Mouse (Mus musculus) heart, embryonic 15.5 days (tissue): ENCODE measurements around the gene Fam53b. TPM values are rescaled to one million over a fixed set of nuclear protein-coding genes. Genes with fewer than 3 reads are reported as not detected.

ENCODE experiments used
- ATAC-seq: fragments of 200-750 bp; cut with Nextera tagmentation; replicated peaks from 2 replicates; pipeline ENCODE4 v1.8.0; 2017; ENCODE audit warnings: low read depth, moderate TSS enrichment; ENCODE audit not compliant: insufficient number of reproducible peaks, insufficient read depth, low FRiP score
- H3K27ac ChIP-seq: fragments of 300-500 bp; sonication (generic); 2 replicates; pipeline ENCODE4 v1.5.1; 2015; ENCODE audit warnings: mild to moderate bottlenecking, inconsistent platforms
- H3K27me3 ChIP-seq: fragments of 300-500 bp; sonication (generic); 2 replicates; pipeline ENCODE4 v1.6.1; 2015; ENCODE audit warnings: inconsistent platforms
- H3K36me3 ChIP-seq: fragments of 300-500 bp; sonication (generic); 2 replicates; pipeline ENCODE4 v1.6.1; 2015; ENCODE audit warnings: mild to moderate bottlenecking, inconsistent platforms
- H3K4me1 ChIP-seq: fragments of 300-500 bp; sonication (generic); replicated peaks from 2 replicates; pipeline ENCODE4 v1.6.1; 2015; ENCODE audit warnings: inconsistent platforms
- H3K4me2 ChIP-seq: fragments of 300-500 bp; sonication (generic); 2 replicates; pipeline ENCODE4 v1.6.1; 2015; ENCODE audit warnings: inconsistent platforms, mild to moderate bottlenecking, moderate library complexity
- H3K4me3 ChIP-seq: fragments of 300-500 bp; sonication (generic); 2 replicates; pipeline ENCODE4 v1.5.1; 2015; ENCODE audit warnings: mild to moderate bottlenecking, inconsistent platforms
- H3K9ac ChIP-seq: fragments of 300-500 bp; sonication (generic); 2 replicates; pipeline ENCODE4 v1.6.1; 2015; ENCODE audit warnings: mild to moderate bottlenecking, inconsistent platforms
- H3K9me3 ChIP-seq: fragments of 300-500 bp; sonication (generic); replicated peaks from 2 replicates; pipeline ENCODE4 v1.6.1; 2016; ENCODE audit warnings: inconsistent platforms
- WGBS: fragments of 180-500 bp; shearing (Covaris S2); methylation state at CpG from one replicate; pipeline ENCODE4 v1.1.7; 2015; ENCODE audit warnings: mixed read lengths; 5-methylcytosine and 5-hydroxymethylcytosine counted together
- polyA plus RNA-seq: library from polyadenylated mRNA; unstranded; fragments of >200 nt; fragmentation: Nextera tagmentation; extraction: Ambion mirVana; gene quantifications from 2 replicates; pipeline ENCODE4 v1.2.1, GENCODE M21; 2015

Fam53b gene
- polyA plus RNA-seq, 1 experiment from 2014 or later = 14.9 TPM

- no peaks in the 10 kb centered on the region for H3K27me3 ChIP-seq
- ATAC-seq = no peak
- WGBS = 55% methylated on average over 5 of the region's 5 CpGs
- H3K36me3 ChIP-seq = peaks cover 14% of the 10 kb centered on the region; the same call in 1 of the 2 replicates
- H3K9ac ChIP-seq = no peak overlapping the region
- H3K4me3 ChIP-seq = no peak overlapping the region
- H3K4me1 ChIP-seq = peaks cover 45% of the 10 kb centered on the region
- no peak overlapping the region for H3K4me2 ChIP-seq
- H3K9me3 ChIP-seq = no peaks in the 10 kb centered on the region
- H3K27ac ChIP-seq = peak overlapping the region; percentile 41
Measured at GRCm38 (mm10) chr7:132775333-132775732, 38.4 kb downstream of the Fam53b start.

DNA sequence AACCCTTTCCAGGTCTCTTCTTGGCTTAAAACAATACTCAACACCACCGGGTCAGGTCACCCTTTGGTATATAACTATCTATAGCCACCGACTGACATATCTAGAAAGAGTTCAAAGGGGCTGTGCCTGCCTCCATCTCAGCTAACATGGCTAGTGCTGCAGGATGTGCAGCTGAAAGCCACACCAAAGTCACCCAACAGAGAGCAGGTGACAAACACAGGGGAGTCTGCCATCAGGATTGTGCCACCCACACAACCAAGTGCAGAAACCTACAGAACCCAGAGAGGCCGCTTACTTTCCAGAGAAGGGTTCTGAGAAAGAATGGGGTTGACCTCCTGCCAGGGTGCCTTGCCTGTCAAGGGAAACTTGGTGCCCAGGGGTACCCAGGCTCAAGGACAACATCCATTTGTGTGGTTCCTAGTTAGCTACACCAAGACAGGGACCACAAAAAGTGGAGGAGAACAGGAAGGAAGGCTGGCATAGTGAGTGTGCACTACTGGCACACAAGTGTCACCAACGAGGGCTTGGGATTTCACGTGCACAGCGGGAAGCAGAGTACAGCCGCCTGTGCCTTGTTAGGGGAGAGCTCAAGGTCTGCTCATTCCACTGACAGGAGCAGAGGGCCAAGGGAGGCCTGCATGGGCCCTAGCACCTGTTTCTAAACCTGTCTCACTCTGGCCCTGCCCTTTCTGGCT lies 40.5 kb downstream of the Fam53b start:
- H3K4me1 ChIP-seq = peaks cover 23% of the 10 kb centered on the region
- WGBS = 83% methylated on average over 7 of the region's 7 CpGs
- no peak overlapping the region for H3K9ac ChIP-seq
- H3K4me2 ChIP-seq = no peak overlapping the region
- H3K9me3 ChIP-seq = no peaks in the 10 kb centered on the region
- ATAC-seq = no peak
- H3K27me3 ChIP-seq = no peaks in the 10 kb centered on the region
- H3K27ac ChIP-seq = no peak overlapping the region
- no peak overlapping the region for H3K4me3 ChIP-seq
- peaks cover 15% of the 10 kb centered on the region; the same call in 1 of the 2 replicates for H3K36me3 ChIP-seq

DNA sequence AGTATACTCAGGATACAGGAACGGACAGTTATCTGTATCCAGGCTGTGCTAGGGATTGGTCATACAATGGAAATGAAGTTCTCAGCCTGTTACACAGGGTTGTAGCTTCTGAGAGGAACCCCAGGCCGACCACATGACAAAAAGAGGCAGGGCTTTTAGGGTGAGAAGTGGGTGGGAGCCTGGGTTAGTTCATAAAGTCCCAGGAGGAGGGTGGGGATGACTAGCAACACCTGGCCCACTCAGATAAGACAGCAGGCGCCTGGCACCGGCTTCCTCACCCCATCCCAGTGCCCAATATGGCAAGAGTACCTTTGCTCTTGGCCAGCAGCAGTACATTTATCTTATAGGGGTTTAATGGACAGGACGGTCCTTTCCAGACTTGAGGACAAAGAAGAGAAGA lies 41.2 kb downstream of the Fam53b start:
- 65% methylated on average over 5 of the region's 5 CpGs for WGBS
- no peak for ATAC-seq
- Histone ChIP-seq H3K36me3 (peaks cover 15% of the 10 kb centered on the region; the same call in 1 of the 2 replicates), H3K4me3 (no peak overlapping the region), H3K9me3 (no peaks in the 10 kb centered on the region), H3K4me1 (peaks cover 22% of the 10 kb centered on the region), H3K27me3 (no peaks in the 10 kb centered on the region), H3K9ac (no peak overlapping the region), H3K4me2 (no peak overlapping the region), H3K27ac (no peak overlapping the region)

DNA sequence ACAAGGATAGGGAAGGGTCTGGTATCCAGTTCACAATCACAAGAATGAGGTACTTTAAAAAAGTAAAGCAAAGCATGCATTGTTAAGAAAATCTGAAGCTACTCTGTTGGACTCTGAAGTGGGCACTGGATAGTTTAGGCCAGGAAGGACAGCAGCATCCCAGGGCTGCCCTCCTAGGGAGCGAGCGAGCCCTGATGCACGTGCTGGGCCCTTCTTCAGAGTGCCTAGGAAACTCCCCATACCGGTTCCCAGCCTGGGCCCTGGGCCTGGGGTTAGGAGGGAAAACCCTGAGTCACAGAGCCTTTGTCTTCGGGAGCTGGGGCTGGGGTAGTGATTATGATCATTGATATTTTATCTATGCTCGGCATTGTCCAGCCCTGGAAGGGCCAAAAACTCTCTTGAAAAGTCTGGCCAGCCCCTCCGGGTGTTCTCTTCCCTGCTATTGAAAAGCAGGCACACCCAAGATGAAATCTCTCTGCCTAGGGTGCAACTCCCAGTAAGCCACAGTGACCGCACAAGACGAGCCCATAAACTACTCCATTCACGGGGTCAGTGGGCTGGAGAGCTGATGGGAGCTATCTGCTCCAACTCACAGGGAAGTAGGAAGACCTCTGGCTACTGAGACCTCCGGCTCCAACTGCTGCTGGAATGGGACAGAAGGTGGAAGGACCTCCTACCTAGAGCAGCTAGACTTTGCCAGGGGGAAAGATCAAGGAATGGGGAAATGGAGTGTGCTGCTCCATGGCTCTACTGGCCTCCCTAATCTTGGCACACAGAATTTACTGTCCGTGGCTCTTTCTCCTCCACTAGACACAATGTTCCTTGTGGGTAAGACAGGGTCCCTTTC lies 45.0 kb downstream of the Fam53b start:
- Histone ChIP-seq H3K4me1 (peaks cover 32% of the 10 kb centered on the region), H3K27me3 (no peaks in the 10 kb centered on the region), H3K9ac (no peak overlapping the region), H3K4me3 (no peak overlapping the region), H3K27ac (no peak overlapping the region), H3K4me2 (no peak overlapping the region), H3K36me3 (peaks cover 9% of the 10 kb centered on the region; the same call in 1 of the 2 replicates), H3K9me3 (no peaks in the 10 kb centered on the region)
- WGBS = 84% methylated on average over 12 of the region's 12 CpGs
- ATAC-seq = no peak

- Histone ChIP-seq H3K27me3 (no peaks in the 10 kb centered on the region), H3K4me3 (no peak overlapping the region), H3K27ac (no peak overlapping the region), H3K9ac (no peak overlapping the region), H3K4me1 (peaks cover 28% of the 10 kb centered on the region), H3K9me3 (no peaks in the 10 kb centered on the region), H3K36me3 (peaks cover 9% of the 10 kb centered on the region; the same call in 1 of the 2 replicates), H3K4me2 (no peak overlapping the region)
- WGBS = 84% methylated on average over 4 of the region's 4 CpGs
- ATAC-seq = no peak
Measured at GRCm38 (mm10) chr7:132767999-132768370, 45.7 kb downstream of the Fam53b start.

DNA sequence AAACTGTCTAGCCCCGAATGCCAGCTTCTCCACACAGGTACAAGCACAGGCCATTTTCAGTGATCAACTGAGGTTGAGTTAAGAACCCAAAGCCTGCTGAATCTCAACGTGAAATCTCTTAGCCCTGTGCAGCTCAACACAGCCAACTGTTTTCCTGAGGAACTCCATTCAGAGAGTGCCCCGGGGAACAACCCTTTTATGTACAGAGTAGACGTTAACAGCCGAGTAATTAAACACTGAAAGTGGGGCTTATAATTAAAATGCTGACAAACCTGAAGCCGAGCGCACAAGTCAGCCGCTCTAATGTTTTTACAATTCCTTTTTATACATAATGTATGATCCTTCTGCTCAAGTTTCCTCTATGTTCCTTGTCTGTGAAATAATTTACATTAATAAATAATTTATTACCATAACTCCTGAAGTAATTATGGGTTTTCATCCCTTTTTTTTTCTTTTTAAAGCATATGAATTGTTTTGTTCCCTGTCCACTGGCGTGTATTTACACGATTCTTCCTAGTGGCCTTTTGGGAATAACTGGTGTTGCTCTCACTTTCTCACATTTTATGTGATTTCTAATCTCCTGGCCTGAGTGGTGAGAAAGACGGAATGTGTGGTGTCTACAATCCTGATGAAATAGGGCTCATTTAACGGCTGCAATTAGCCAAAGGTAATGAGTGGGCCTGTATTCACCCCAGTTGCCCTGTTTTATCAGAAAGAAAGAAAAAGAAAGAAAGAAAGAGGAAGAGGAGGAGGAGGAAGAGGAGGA lies 46.3 kb downstream of the Fam53b start:
- H3K9me3 ChIP-seq = no peaks in the 10 kb centered on the region
- no peak for ATAC-seq
- H3K27me3 ChIP-seq = no peaks in the 10 kb centered on the region
- H3K36me3 ChIP-seq = peaks cover 9% of the 10 kb centered on the region; the same call in 1 of the 2 replicates
- peaks cover 28% of the 10 kb centered on the region for H3K4me1 ChIP-seq
- H3K9ac ChIP-seq = no peak overlapping the region
- H3K4me2 ChIP-seq = no peak overlapping the region
- 82% methylated on average over 12 of the region's 12 CpGs for WGBS
- H3K27ac ChIP-seq = no peak overlapping the region
- H3K4me3 ChIP-seq = no peak overlapping the region

- peaks cover 5% of the 10 kb centered on the region; the same call in 1 of the 2 replicates for H3K36me3 ChIP-seq
- H3K4me2 ChIP-seq = no peak overlapping the region
- no peaks in the 10 kb centered on the region for H3K27me3 ChIP-seq
- H3K4me3 ChIP-seq = no peak overlapping the region
- peak overlapping the region; percentile 40; the same call in 1 of the 2 replicates for H3K27ac ChIP-seq
- H3K9ac ChIP-seq = no peak overlapping the region
- ATAC-seq = no peak
- H3K9me3 ChIP-seq = no peaks in the 10 kb centered on the region
- WGBS = 63% methylated on average over 11 of the region's 11 CpGs
- H3K4me1 ChIP-seq = peaks cover 28% of the 10 kb centered on the region
Measured at GRCm38 (mm10) chr7:132766235-132766871, 47.3 kb downstream of the Fam53b start.

DNA sequence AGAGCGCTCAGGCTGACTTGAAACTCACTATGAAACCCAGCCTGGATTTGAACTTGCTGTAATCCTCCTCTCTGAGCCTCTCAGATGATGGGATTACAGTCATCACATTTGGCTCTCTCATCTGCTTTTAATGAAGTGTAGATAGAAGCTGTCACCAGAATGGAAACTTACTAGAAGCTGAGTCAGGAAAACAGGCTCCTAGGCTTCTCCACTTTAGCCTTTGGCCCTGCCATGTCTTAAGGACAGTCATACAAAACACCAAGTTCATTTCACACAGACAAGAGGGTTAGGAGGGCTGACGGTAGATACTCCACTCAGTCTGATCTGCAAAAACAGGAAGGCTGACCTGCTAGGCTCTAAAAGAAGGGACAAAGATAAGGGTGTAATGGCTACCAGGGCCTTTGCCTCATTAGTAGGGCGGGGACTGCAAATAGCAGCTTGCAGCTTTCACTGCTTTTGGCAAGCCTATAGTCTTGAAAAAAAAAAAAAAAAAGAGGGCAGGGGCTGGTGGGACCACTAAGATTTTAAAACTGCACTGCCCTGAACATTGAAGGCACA lies 48.0 kb downstream of the Fam53b start:
- no peak overlapping the region for H3K4me2 ChIP-seq
- peaks cover 4% of the 10 kb centered on the region; the same call in 1 of the 2 replicates for H3K36me3 ChIP-seq
- H3K9ac ChIP-seq = no peak overlapping the region
- H3K27me3 ChIP-seq = no peaks in the 10 kb centered on the region
- peak overlapping the region; percentile 51; the same call in 1 of the 2 replicates for H3K27ac ChIP-seq
- no peaks in the 10 kb centered on the region for H3K9me3 ChIP-seq
- ATAC-seq = no peak
- WGBS = 62% methylated on average over 3 of the region's 3 CpGs
- no peak overlapping the region for H3K4me3 ChIP-seq
- peaks cover 28% of the 10 kb centered on the region for H3K4me1 ChIP-seq

DNA sequence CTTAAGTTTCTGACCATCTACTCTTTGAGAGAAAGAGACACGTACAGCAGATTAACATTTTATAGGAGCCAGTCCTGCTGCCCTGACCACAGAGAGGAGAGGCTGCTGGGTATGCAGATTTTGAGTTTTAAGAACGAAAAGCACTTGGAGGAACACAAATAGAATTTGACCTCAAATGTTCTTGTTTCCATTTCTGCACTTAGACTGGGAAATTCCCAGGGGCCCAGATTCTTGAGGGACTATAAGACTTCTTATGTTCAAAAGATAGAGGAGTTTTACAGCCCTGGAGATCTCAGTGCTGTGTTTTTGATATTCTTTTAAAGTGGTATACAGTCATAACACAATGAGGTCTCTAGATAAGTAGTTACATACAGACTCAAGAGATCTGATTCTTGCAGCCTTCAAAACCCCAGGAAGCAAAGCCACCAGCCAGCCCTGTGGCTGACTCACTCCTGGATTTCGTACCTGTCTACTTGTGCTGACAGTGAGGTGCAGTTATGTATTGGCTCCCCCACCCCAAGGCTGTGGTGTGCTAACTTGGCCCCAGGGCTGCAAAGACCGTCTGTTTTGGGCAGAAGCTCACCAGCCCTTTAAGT lies 48.7 kb downstream of the Fam53b start:
- H3K4me2 ChIP-seq = no peak overlapping the region
- H3K27ac ChIP-seq = no peak overlapping the region
- no peaks in the 10 kb centered on the region for H3K36me3 ChIP-seq
- H3K9ac ChIP-seq = no peak overlapping the region
- H3K4me3 ChIP-seq = no peak overlapping the region
- ATAC-seq = no peak
- no peaks in the 10 kb centered on the region for H3K27me3 ChIP-seq
- H3K9me3 ChIP-seq = no peaks in the 10 kb centered on the region
- 69% methylated on average over 4 of the region's 4 CpGs for WGBS
- peaks cover 28% of the 10 kb centered on the region for H3K4me1 ChIP-seq

DNA sequence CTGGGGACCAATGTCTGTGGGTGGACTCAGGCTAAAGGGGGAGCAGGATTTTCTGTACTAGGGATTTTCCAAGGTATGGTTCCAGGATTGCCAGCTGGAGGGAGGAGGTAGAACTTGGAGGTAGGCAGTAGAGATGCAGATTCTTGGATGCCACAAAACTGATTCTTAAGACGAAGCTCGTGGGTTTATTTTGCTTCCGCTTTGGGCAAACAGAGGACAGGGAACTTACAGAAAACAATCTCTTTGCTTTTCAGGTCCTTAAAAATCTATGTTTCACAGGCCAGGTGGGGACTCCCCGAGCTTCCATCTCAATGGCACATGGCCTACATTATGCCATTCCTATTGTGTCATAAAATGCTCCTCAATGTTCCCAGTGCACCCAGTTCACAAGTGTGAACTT lies 49.4 kb downstream of the Fam53b start:
- no peak overlapping the region for H3K4me3 ChIP-seq
- ATAC-seq = no peak
- no peak overlapping the region for H3K27ac ChIP-seq
- H3K4me2 ChIP-seq = no peak overlapping the region
- no peak overlapping the region for H3K9ac ChIP-seq
- H3K4me1 ChIP-seq = peaks cover 28% of the 10 kb centered on the region
- H3K27me3 ChIP-seq = no peaks in the 10 kb centered on the region
- no peaks in the 10 kb centered on the region for H3K9me3 ChIP-seq
- 95% methylated on average over 4 of the region's 4 CpGs for WGBS
- peaks cover 5% of the 10 kb centered on the region; the same call in 1 of the 2 replicates for H3K36me3 ChIP-seq
